Mouse (Mus musculus) thymus, adult 18-20 months (tissue): ENCODE data around the gene Grin1.

Source experiments
- DNase-seq, 2 experiments: peaks; one replicate each; pipeline ENCODE4 v3.0.0; 2022; ENCODE audit warnings: mixed read lengths in 2 of 2

The Grin1 gene

GRCm38 (mm10) chr2:25246183-25247072 is 72.6 kb downstream of the Grin1 start, which contains the start of gene AL732309.1:
Gene AL732309.1, minus strand, starts transcription at chr2:25246863.
- no peak for DNase-seq

- DNase-seq: no peak
Observed at GRCm38 (mm10) chr2:25244144-25244543, 74.8 kb downstream of the Grin1 start.

GRCm38 (mm10) chr2:25243342-25243741 is 75.6 kb downstream of the Grin1 start:
- no peak for DNase-seq

- no peak for DNase-seq
Observed at GRCm38 (mm10) chr2:25242101-25242506, 76.9 kb downstream of the Grin1 start, which contains the start of the genes Rnf208 and Cysrt1. Gene Rnf208, plus strand, starts transcription at chr2:25242255. Gene Cysrt1, minus strand, starts transcription at chr2:25242452.

- no peak for DNase-seq
Observed at GRCm38 (mm10) chr2:25241438-25241775, 77.6 kb downstream of the Grin1 start.
